ENCODE assay signal across 29 mouse cellular contexts in genomic region chr14:75986878-75987483, GRCm38 (mm10). TPM values are rescaled to one million over a fixed set of nuclear protein-coding genes. Genes with fewer than 3 reads are reported as not detected.
A peak's percentile ranks its signal among the peaks of the same experiment; 100 is the strongest.
DNase-seq lines count a peak whose midpoint lies in the region; ATAC-seq lines count a peak whose summit lies in the region.
"Had no signal": no experiment of that assay in that cellular context is flagged by ENCODE, and none has a peak within 500 bp of the region (broad histone marks: within the 10 kb centered on the region; RNA-seq: fewer than 3 reads in every experiment).

No protein-coding gene starts in this region.

- no peak overlapping the region for H3K4me2 ChIP-seq in midbrain, embryonic 11.5 days
- no peak overlapping the region for H3K4me2 ChIP-seq in heart, embryonic 11.5 days
- H3K4me2 ChIP-seq: embryonic facial prominence, embryonic 15.5 days; forebrain, embryonic 15.5 days; heart, embryonic 13.5 days; hindbrain, embryonic 14.5 days; liver, embryonic 15.5 days; midbrain, embryonic 13.5 days; neural tube, embryonic 12.5 days had no signal

- no peaks in the 10 kb centered on the region for H3K36me3 ChIP-seq in midbrain, embryonic 11.5 days (ENCODE audit: control insufficient read depth, insufficient read depth, low read length)
- H3K36me3 ChIP-seq in midbrain, embryonic 10.5 days = 0 out of 2 replicates have a peak, but pooled peaks cover 5% of the 10 kb centered on the region
- no peaks in the 10 kb centered on the region for H3K36me3 ChIP-seq in heart, embryonic 11.5 days (ENCODE audit: control insufficient read depth, insufficient read depth, low read length)
- H3K36me3 ChIP-seq: embryonic facial prominence, embryonic 15.5 days; forebrain, embryonic 15.5 days; heart, embryonic 13.5 days; midbrain, embryonic 13.5 days; neural tube, embryonic 12.5 days had no signal

- no peak overlapping the region for H3K4me3 ChIP-seq in midbrain, embryonic 11.5 days (ENCODE audit: low read depth, low read length)
- no peak overlapping the region for H3K4me3 ChIP-seq in midbrain, embryonic 10.5 days
- no peak overlapping the region for H3K4me3 ChIP-seq in heart, embryonic 11.5 days (ENCODE audit: low read depth, low read length)
- H3K4me3 ChIP-seq: embryonic facial prominence, embryonic 15.5 days; forebrain, embryonic 15.5 days; heart, embryonic 13.5 days; liver, embryonic 15.5 days; midbrain, embryonic 13.5 days; neural tube, embryonic 12.5 days had no signal

- H3K4me1 ChIP-seq in midbrain, embryonic 11.5 days (ENCODE audit: control insufficient read depth, insufficient read depth, low read length) = no peaks in the 10 kb centered on the region
- peaks cover 8% of the 10 kb centered on the region; the same call in 1 of the 2 replicates for H3K4me1 ChIP-seq in midbrain, embryonic 10.5 days
- H3K4me1 ChIP-seq in heart, embryonic 11.5 days (ENCODE audit: control insufficient read depth, insufficient read depth, low read length) = no peaks in the 10 kb centered on the region; the same call in 1 of the 2 replicates
- H3K4me1 ChIP-seq: heart, embryonic 13.5 days; liver, embryonic 15.5 days had no signal

- 89% methylated on average over 7 of the region's 7 CpGs for WGBS in midbrain, embryonic 11.5 days
- 92% methylated on average over 7 of the region's 7 CpGs for WGBS in midbrain, embryonic 10.5 days
- WGBS in heart, embryonic 11.5 days (ENCODE audit: insufficient replicate concordance) = 90% methylated on average over 7 of the region's 7 CpGs

- no peaks in the 10 kb centered on the region for H3K9me3 ChIP-seq in midbrain, embryonic 11.5 days (ENCODE audit: control insufficient read depth, low read length)
- no peaks in the 10 kb centered on the region for H3K9me3 ChIP-seq in midbrain, embryonic 10.5 days (replicated peaks)
- H3K9me3 ChIP-seq in heart, embryonic 11.5 days (replicated peaks; ENCODE audit: control insufficient read depth, low read length) = no peaks in the 10 kb centered on the region
- H3K9me3 ChIP-seq: embryonic facial prominence, embryonic 15.5 days; forebrain, embryonic 15.5 days; heart, embryonic 13.5 days; liver, embryonic 15.5 days; midbrain, embryonic 13.5 days; neural tube, embryonic 12.5 days had no signal

- no peak overlapping the region for H3K9ac ChIP-seq in midbrain, embryonic 11.5 days (ENCODE audit: low read length)
- no peak overlapping the region for H3K9ac ChIP-seq in heart, embryonic 11.5 days (ENCODE audit: low read depth, low read length)
- H3K9ac ChIP-seq: embryonic facial prominence, embryonic 15.5 days; forebrain, embryonic 15.5 days; heart, embryonic 13.5 days; hindbrain, embryonic 14.5 days; liver, embryonic 15.5 days; midbrain, embryonic 13.5 days; neural tube, embryonic 12.5 days had no signal

- peak; percentile 51 for DNase-seq in midbrain, embryonic 11.5 days (ENCODE audit: low spot score, missing footprints)
- no peak for DNase-seq in midbrain, embryonic 10.5 days (ENCODE audit: low spot score)
- peak; percentile 68 for DNase-seq in Muller cell, postnatal 12 days (ENCODE audit: inconsistent ontology term)
- peak; percentile 26 for DNase-seq in induced T-regulatory cell, adult 2 months (ENCODE audit: low read depth)
- DNase-seq in natural killer cell, adult 2 months (ENCODE audit: low spot score in 2 of 2) = peak; percentile 31 to 46
- DNase-seq in cerebellum, postnatal 10 days = no peak
- DNase-seq in adrenal gland, postnatal 14 days = no peak
- DNase-seq: adrenal gland, adult 2 months; cerebellum, adult 18-20 months; heart, adult 18-20 months; kidney, adult 8-10 months; kidney, postnatal 10 days; retina, postnatal 1 day; right cerebral cortex, postnatal 25 days; spleen, adult 18-20 months; thymus, postnatal 4 days had no signal

- ATAC-seq in midbrain, embryonic 11.5 days (ENCODE audit: low FRiP score) = no peak
- no peak for ATAC-seq in heart, embryonic 11.5 days (replicated peaks; ENCODE audit: insufficient number of reproducible peaks, low FRiP score, low TSS enrichment)
- ATAC-seq: forebrain, embryonic 15.5 days; midbrain, embryonic 13.5 days had no signal

- no peaks in the 10 kb centered on the region for H3K27me3 ChIP-seq in midbrain, embryonic 11.5 days (ENCODE audit: control insufficient read depth, insufficient read depth, low read length)
- no peaks in the 10 kb centered on the region for H3K27me3 ChIP-seq in midbrain, embryonic 10.5 days (ENCODE audit: low read depth, poor library complexity, severe bottlenecking)
- H3K27me3 ChIP-seq in heart, embryonic 11.5 days (ENCODE audit: control insufficient read depth, insufficient read depth, low read length) = no peaks in the 10 kb centered on the region
- H3K27me3 ChIP-seq: embryonic facial prominence, embryonic 15.5 days; forebrain, embryonic 15.5 days; heart, embryonic 13.5 days; liver, embryonic 15.5 days; midbrain, embryonic 13.5 days; neural tube, embryonic 12.5 days had no signal

- H3K27ac ChIP-seq in midbrain, embryonic 11.5 days (ENCODE audit: low read depth, low read length) = no peak overlapping the region
- no peak overlapping the region for H3K27ac ChIP-seq in midbrain, embryonic 10.5 days (replicated peaks)
- no peak overlapping the region for H3K27ac ChIP-seq in heart, embryonic 11.5 days (ENCODE audit: low read depth, low read length)
- H3K27ac ChIP-seq: embryonic facial prominence, embryonic 15.5 days; forebrain, embryonic 15.5 days; heart, embryonic 13.5 days; hindbrain, embryonic 14.5 days; liver, embryonic 15.5 days; macrophage; midbrain, embryonic 13.5 days; neural tube, embryonic 12.5 days had no signal

RNA-seq across cellular contexts. Expression of gene Gtf2f2, which starts 23.7 kb away (rescaled TPM):
- 59.3 and 66.7 TPM in 2 replicates for polyA plus RNA-seq in midbrain, embryonic 11.5 days (2014; fragmentation: Nextera tagmentation; extraction: Ambion mirVana)
- polyA plus RNA-seq in midbrain, embryonic 10.5 days (2016; fragmentation: Nextera tagmentation; extraction: Ambion mirVana) = 55.5 and 58.9 TPM in 2 replicates
- total RNA-seq in adrenal gland, postnatal 14 days (2021) = 24.1 and 25.5 TPM in 2 replicates
- 34.7 and 36.7 TPM in 2 replicates for polyA plus RNA-seq in heart, embryonic 11.5 days (2014; fragmentation: Nextera tagmentation; extraction: Ambion mirVana)

RNA-seq across cellular contexts. Expression of gene Kctd4, which starts 32.2 kb away (rescaled TPM):
- polyA plus RNA-seq in midbrain, embryonic 11.5 days (2014; fragmentation: Nextera tagmentation; extraction: Ambion mirVana) = 0.83 and 0.99 TPM in 2 replicates
- polyA plus RNA-seq in midbrain, embryonic 10.5 days (2016; fragmentation: Nextera tagmentation; extraction: Ambion mirVana) = 0.42 and 0.60 TPM in 2 replicates
- total RNA-seq in adrenal gland, postnatal 14 days (2021) = not detected in 2 replicates
- polyA plus RNA-seq in heart, embryonic 11.5 days (2014; fragmentation: Nextera tagmentation; extraction: Ambion mirVana) = 0.13 and 0.50 TPM in 2 replicates
- total RNA-seq: adrenal gland, adult 2 months; gastrocnemius, adult 8-10 months; heart, adult 18-20 months; heart, postnatal 25 days; monocyte, adult 5-6 weeks had no signal
- polyA plus RNA-seq: adrenal gland, adult 2 months; C2C12; macrophage had no signal

Comparison
In these comparisons a context has a peak if more than half of its experiments do, and no peak if none do; other contexts are left out.
1. DNase-seq: peak in midbrain, embryonic 11.5 days (single experiment), Muller cell, postnatal 12 days (single experiment), induced T-regulatory cell, adult 2 months (single experiment) and natural killer cell, adult 2 months (2 of 2); none in midbrain, embryonic 10.5 days (single experiment), cerebellum, postnatal 10 days (0 of 2) and adrenal gland, postnatal 14 days (single experiment).